Comparison of ENCODE assay signal across 8 mouse cellular contexts in the genomic region with DNA sequence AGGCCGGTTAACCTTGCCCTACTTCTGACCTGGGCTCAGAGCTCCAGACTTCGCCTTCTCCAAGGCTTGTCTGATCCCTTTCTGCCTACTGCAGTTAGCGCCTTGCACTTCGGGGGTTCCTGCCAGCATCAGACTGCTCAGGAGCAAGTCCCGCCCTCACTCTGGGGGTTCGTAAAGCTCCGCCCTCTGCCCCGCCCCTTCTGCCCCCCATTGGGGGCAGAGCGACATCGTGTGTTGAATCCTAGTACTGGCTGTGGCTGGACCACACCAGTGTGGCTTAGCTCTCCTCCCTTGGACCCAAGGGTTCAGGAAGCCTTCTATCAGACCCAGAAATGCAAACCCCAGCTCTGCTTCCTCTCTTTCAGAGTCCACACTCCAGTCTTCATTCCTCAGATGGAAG. TPM values are rescaled to one million over a fixed set of nuclear protein-coding genes. Genes with fewer than 3 reads are reported as not detected.
DNase-seq lines count a peak whose midpoint lies in the region; ATAC-seq and TF ChIP-seq lines count a peak whose summit lies in the region.

Sbk2 (minus strand) TSS at position 135 of the 400 bp plus-strand sequence.

- 10% methylated on average over 10 of the region's 10 CpGs for WGBS in forebrain, embryonic 13.5 days
- WGBS in heart, postnatal 0 days: 3% methylated on average over 10 of the region's 10 CpGs
- 3% methylated on average over 10 of the region's 10 CpGs for WGBS in liver, embryonic 14.5 days (ENCODE audit: insufficient replicate concordance)
- WGBS in neural tube, embryonic 12.5 days: 11% methylated on average over 10 of the region's 10 CpGs
- 5% methylated on average over 10 of the region's 10 CpGs for WGBS in stomach, embryonic 16.5 days

- no peak within 1 kb of the TSS for H3K4me2 ChIP-seq in forebrain, embryonic 13.5 days
- H3K4me2 ChIP-seq in heart, postnatal 0 days (ENCODE audit: low read depth, low read length): peak within 1 kb of the TSS; percentile 17; the same call in 1 of the 2 replicates
- no peak within 1 kb of the TSS for H3K4me2 ChIP-seq in liver, embryonic 14.5 days (ENCODE audit: low read depth)
- H3K4me2 ChIP-seq in neural tube, embryonic 12.5 days (replicated peaks): no peak within 1 kb of the TSS; the same call in 1 of the 2 replicates
- H3K4me2 ChIP-seq in stomach, embryonic 16.5 days (ENCODE audit: low read depth, low read length): peak within 1 kb of the TSS; percentile 36

- H3K9ac ChIP-seq in forebrain, embryonic 13.5 days: no peak within 1 kb of the TSS
- no peak within 1 kb of the TSS for H3K9ac ChIP-seq in heart, postnatal 0 days (replicated peaks; ENCODE audit: low read depth, low read length)
- H3K9ac ChIP-seq in liver, embryonic 14.5 days (replicated peaks): no peak within 1 kb of the TSS
- no peak within 1 kb of the TSS for H3K9ac ChIP-seq in neural tube, embryonic 12.5 days
- peak within 1 kb of the TSS; percentile 56 for H3K9ac ChIP-seq in stomach, embryonic 16.5 days (ENCODE audit: low read length)

- DNase-seq in CD4-positive, CD25-positive, alpha-beta regulatory T cell, adult 2 months (ENCODE audit: low read depth, low spot score): peak; percentile 81
- peak; percentile 12 for DNase-seq in brain, embryonic 18.5 days (ENCODE audit: low read depth, low spot score)
- DNase-seq in heart, postnatal 0 days (ENCODE audit: low spot score): peak; percentile 57
- DNase-seq in kidney, postnatal 36 days: peak; percentile 68 to 89
- peak; percentile 17 to 31 (median 20) for DNase-seq in liver, embryonic 14.5 days (ENCODE audit: low read depth in 3 of 3, low spot score in 3 of 3)

- H3K27ac ChIP-seq in forebrain, embryonic 13.5 days: no peak within 1 kb of the TSS
- H3K27ac ChIP-seq in heart, postnatal 0 days (ENCODE audit: low read depth): no peak within 1 kb of the TSS
- no peak within 1 kb of the TSS for H3K27ac ChIP-seq in liver, embryonic 14.5 days
- H3K27ac ChIP-seq in neural tube, embryonic 12.5 days: no peak within 1 kb of the TSS
- no peak within 1 kb of the TSS for H3K27ac ChIP-seq in stomach, embryonic 16.5 days (ENCODE audit: low read length)

- H3K27me3 ChIP-seq in forebrain, embryonic 13.5 days: no peaks in the 10 kb centered on the region
- H3K27me3 ChIP-seq in heart, postnatal 0 days (ENCODE audit: control insufficient read depth, insufficient read depth, low read length): no peaks in the 10 kb centered on the region
- H3K27me3 ChIP-seq in liver, embryonic 14.5 days (ENCODE audit: control insufficient read depth, insufficient read depth, low read length): no peaks in the 10 kb centered on the region
- peaks cover 6% of the 10 kb centered on the region; the same call in 1 of the 2 replicates for H3K27me3 ChIP-seq in neural tube, embryonic 12.5 days (replicated peaks)
- H3K27me3 ChIP-seq in stomach, embryonic 16.5 days (ENCODE audit: control insufficient read depth, insufficient read depth, low read length): peaks cover 3% of the 10 kb centered on the region; the same call in 1 of the 2 replicates

- ATAC-seq in forebrain, embryonic 13.5 days: peak; percentile 55
- peak; percentile 91 for ATAC-seq in heart, postnatal 0 days (ENCODE audit: insufficient read depth, low read depth)
- ATAC-seq in liver, embryonic 14.5 days (ENCODE audit: insufficient read depth): peak; percentile 80; the same call in 1 of the 2 replicates
- 0 out of 2 replicates have a peak, but pooled peaks have one; percentile 48 for ATAC-seq in neural tube, embryonic 12.5 days (ENCODE audit: low FRiP score, low read depth)
- ATAC-seq in stomach, embryonic 16.5 days (ENCODE audit: insufficient read depth, low FRiP score): peak; percentile 93

- peak; percentile 78 for TF ChIP-seq CTCF in heart, postnatal 0 days (IDR thresholded peaks at IDR 0.05; ENCODE audit: low read depth)
- peak; percentile 74 for TF ChIP-seq CTCF in liver, embryonic 14.5 days (IDR thresholded peaks at IDR 0.05; ENCODE audit: low read depth)

- no peak within 1 kb of the TSS for H3K4me3 ChIP-seq in forebrain, embryonic 13.5 days
- no peak within 1 kb of the TSS for H3K4me3 ChIP-seq in heart, postnatal 0 days (ENCODE audit: low read depth, low read length)
- no peak within 1 kb of the TSS for H3K4me3 ChIP-seq in liver, embryonic 14.5 days (ENCODE audit: insufficient read depth in 1 of 2, low read depth in 2 of 2, low read length in 2 of 2)
- no peak within 1 kb of the TSS for H3K4me3 ChIP-seq in neural tube, embryonic 12.5 days
- no peak within 1 kb of the TSS; the same call in 1 of the 2 replicates for H3K4me3 ChIP-seq in stomach, embryonic 16.5 days (replicated peaks; ENCODE audit: low read length)

- H3K9me3 ChIP-seq in forebrain, embryonic 13.5 days (replicated peaks): no peaks in the 10 kb centered on the region
- no peaks in the 10 kb centered on the region for H3K9me3 ChIP-seq in heart, postnatal 0 days (replicated peaks; ENCODE audit: control insufficient read depth, low read length)
- no peaks in the 10 kb centered on the region for H3K9me3 ChIP-seq in liver, embryonic 14.5 days (ENCODE audit: control insufficient read depth, low read length)
- H3K9me3 ChIP-seq in neural tube, embryonic 12.5 days: no peaks in the 10 kb centered on the region
- H3K9me3 ChIP-seq in stomach, embryonic 16.5 days (replicated peaks; ENCODE audit: control insufficient read depth, low read length): no peaks in the 10 kb centered on the region

- H3K36me3 ChIP-seq in forebrain, embryonic 13.5 days (ENCODE audit: poor library complexity, severe bottlenecking): no peaks in the 10 kb centered on the region
- H3K36me3 ChIP-seq in heart, postnatal 0 days (replicated peaks; ENCODE audit: control insufficient read depth, insufficient read depth, low read length): no peaks in the 10 kb centered on the region
- no peaks in the 10 kb centered on the region for H3K36me3 ChIP-seq in liver, embryonic 14.5 days (replicated peaks; ENCODE audit: control insufficient read depth, insufficient read depth, low read depth)
- no peaks in the 10 kb centered on the region for H3K36me3 ChIP-seq in neural tube, embryonic 12.5 days
- no peaks in the 10 kb centered on the region for H3K36me3 ChIP-seq in stomach, embryonic 16.5 days (ENCODE audit: control insufficient read depth, insufficient read depth, low read length)

- H3K4me1 ChIP-seq in forebrain, embryonic 13.5 days: no peaks in the 10 kb centered on the region
- no peaks in the 10 kb centered on the region for H3K4me1 ChIP-seq in heart, postnatal 0 days (ENCODE audit: control insufficient read depth, insufficient read depth)
- H3K4me1 ChIP-seq in liver, embryonic 14.5 days (replicated peaks; ENCODE audit: control insufficient read depth in 2 of 2, insufficient read depth in 2 of 2, low read length in 1 of 2): no peaks in the 10 kb centered on the region
- no peaks in the 10 kb centered on the region for H3K4me1 ChIP-seq in neural tube, embryonic 12.5 days
- H3K4me1 ChIP-seq in stomach, embryonic 16.5 days (ENCODE audit: control insufficient read depth, insufficient read depth, low read length): peaks cover 4% of the 10 kb centered on the region; the same call in 1 of the 2 replicates

- no peak for TF ChIP-seq EP300 in heart, postnatal 0 days (IDR thresholded peaks at IDR 0.05; ENCODE audit: low read depth)
- TF ChIP-seq EP300 in liver, embryonic 14.5 days (IDR thresholded peaks at IDR 0.05; ENCODE audit: low read depth): no peak

RNA-seq across cellular contexts. Expression of gene Sbk2, which starts in this region (rescaled TPM):
- polyA plus RNA-seq in forebrain, embryonic 13.5 days (2015; fragmentation: Nextera tagmentation; extraction: Ambion mirVana): not detected in 2 replicates
- 16.4 and 19.9 TPM in 2 replicates for total RNA-seq in heart, postnatal 0 days (2014; rRNA removed; ENCODE audit: low replicate concordance)
- polyA plus RNA-seq in heart, postnatal 0 days (2015; fragmentation: Nextera tagmentation; extraction: Ambion mirVana): 22.0 and 24.3 TPM in 2 replicates
- polyA plus RNA-seq in liver, embryonic 14.5 days (2012; rRNA removed): 0.01 and 0.02 TPM in 2 replicates
- not detected in 2 replicates for polyA plus RNA-seq in liver, embryonic 14.5 days (2014; fragmentation: Nextera tagmentation; extraction: Ambion mirVana)
- polyA plus RNA-seq in neural tube, embryonic 12.5 days (2016; fragmentation: Nextera tagmentation; extraction: Ambion mirVana): 0.13 TPM in 2 replicates
- polyA plus RNA-seq in stomach, embryonic 16.5 days (2015; fragmentation: Nextera tagmentation; extraction: Ambion mirVana): 0.26 and 0.47 TPM in 2 replicates

Comparison
In these comparisons a context has a peak if more than half of its experiments do, and no peak if none do; other contexts are left out.
1. RNA of gene Sbk2 (polyA plus RNA-seq): 22.0 to 24.3 TPM in heart, postnatal 0 days; 0.26 to 0.47 TPM in stomach, embryonic 16.5 days, 0.13 TPM in neural tube, embryonic 12.5 days, 0.01 to 0.02 TPM in liver, embryonic 14.5 days and not detected in forebrain, embryonic 13.5 days; every median in the first group is over 10 times any median in the second.
2. Peak in ATAC-seq in forebrain, embryonic 13.5 days; RNA of the gene not detected or under 1 TPM.
3. Peak in DNase-seq and ATAC-seq in liver, embryonic 14.5 days; RNA of the gene not detected or under 1 TPM.
4. Peak in ATAC-seq in neural tube, embryonic 12.5 days; RNA of the gene not detected or under 1 TPM.
5. Peak in ATAC-seq, H3K9ac ChIP-seq and H3K4me2 ChIP-seq in stomach, embryonic 16.5 days; RNA of the gene not detected or under 1 TPM.
6. DNase-seq: peak in every context shown above with its lines; median percentile 81 in CD4-positive, CD25-positive, alpha-beta regulatory T cell, adult 2 months; 78 in kidney, postnatal 36 days; 57 in heart, postnatal 0 days; 20 in liver, embryonic 14.5 days; 12 in brain, embryonic 18.5 days.
7. Peak in every context shown above with its lines, with median percentiles within 50 percentile points of each other: ATAC-seq.